Mouse (Mus musculus) layer of hippocampus, adult 9-10 months (tissue): Measurements from ENCODE around the gene Armc3.

Experiments used
- DNase-seq: peaks from one replicate; pipeline ENCODE4 v3.0.0; 2022; ENCODE audit warnings: low spot score

Gene Armc3

DNA sequence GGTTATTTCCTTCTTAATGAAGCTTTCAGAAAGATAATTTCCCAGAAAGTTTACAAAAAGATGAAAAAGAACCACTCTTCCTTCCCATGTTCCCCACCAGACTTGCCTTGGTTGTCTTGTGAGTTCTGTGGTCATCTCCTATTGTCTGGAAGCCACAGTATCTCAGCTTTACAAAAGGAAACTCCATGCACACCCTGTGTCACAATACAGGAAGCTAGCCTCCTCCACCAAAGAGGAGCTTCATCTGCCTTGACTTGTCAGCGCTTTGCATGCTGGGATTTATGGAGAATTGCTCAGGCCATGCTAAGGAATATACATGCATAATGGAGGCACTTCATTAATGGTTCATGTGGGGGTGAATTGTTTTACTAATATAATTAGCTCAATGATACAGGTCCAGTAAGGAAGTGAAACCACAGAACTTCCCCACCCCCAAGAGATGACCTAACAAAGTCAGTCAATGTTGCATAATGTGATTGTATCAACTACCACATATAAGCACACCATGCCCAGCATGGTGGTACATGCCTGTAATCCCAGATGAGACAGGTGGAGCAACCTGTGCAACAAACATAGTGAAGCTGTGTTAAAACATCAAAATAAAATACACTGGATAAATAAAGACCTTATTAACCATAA lies 152.6 kb downstream of the Armc3 start:
- DNase-seq = peak; percentile 22

DNA sequence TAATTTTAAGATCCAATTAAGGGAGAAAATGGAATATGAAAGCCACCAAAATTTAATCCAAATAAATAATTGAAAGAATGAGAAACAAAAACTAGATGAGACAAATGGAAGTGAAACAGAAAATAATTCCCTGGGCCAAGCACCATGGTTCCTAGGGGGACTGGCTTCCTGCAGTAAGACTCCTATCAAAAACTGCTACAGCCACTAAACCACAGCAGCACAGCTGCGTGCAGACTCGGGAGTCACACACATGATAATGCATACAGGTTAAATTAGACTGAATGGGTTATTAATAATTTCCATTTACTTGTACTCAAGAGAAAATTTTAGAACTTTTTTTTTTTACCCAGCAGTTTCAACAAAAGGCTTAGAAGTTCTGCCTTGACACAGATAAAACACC lies 154.1 kb downstream of the Armc3 start:
- no peak for DNase-seq
